7 mouse cellular contexts compared by ENCODE assay signal in genomic region chr1:63445656-63446046, GRCm38 (mm10). TPM values are rescaled to one million over a fixed set of nuclear protein-coding genes. Genes with fewer than 3 reads are reported as not detected.
DNase-seq lines count a peak whose midpoint lies in the region; ATAC-seq lines count a peak whose summit lies in the region.

Gene Adam23 (plus strand): TSS chr1:63445891.

- ATAC-seq in midbrain, embryonic 16.5 days: peak; percentile 90

- peak within 1 kb of the TSS; percentile 90 for H3K4me3 ChIP-seq in forebrain, embryonic 10.5 days
- peak within 1 kb of the TSS; percentile 94 for H3K4me3 ChIP-seq in midbrain, embryonic 16.5 days (ENCODE audit: low read depth, low read length)

- H3K27ac ChIP-seq in forebrain, embryonic 10.5 days: peak within 1 kb of the TSS; percentile 90
- peak within 1 kb of the TSS; percentile 82 for H3K27ac ChIP-seq in midbrain, embryonic 16.5 days (ENCODE audit: low read length)

- peak within 1 kb of the TSS; percentile 92 for H3K9ac ChIP-seq in midbrain, embryonic 16.5 days (ENCODE audit: low read depth, low read length)

- H3K36me3 ChIP-seq in forebrain, embryonic 10.5 days (replicated peaks): no peaks in the 10 kb centered on the region
- H3K36me3 ChIP-seq in midbrain, embryonic 16.5 days (ENCODE audit: control insufficient read depth, insufficient read depth, low read length): no peaks in the 10 kb centered on the region

- no peaks in the 10 kb centered on the region for H3K9me3 ChIP-seq in forebrain, embryonic 10.5 days
- H3K9me3 ChIP-seq in midbrain, embryonic 16.5 days (replicated peaks; ENCODE audit: control insufficient read depth, low read length, poor library complexity, severe bottlenecking): no peaks in the 10 kb centered on the region

- H3K4me2 ChIP-seq in midbrain, embryonic 16.5 days (ENCODE audit: low read length): peak within 1 kb of the TSS; percentile 89

- peaks cover 17% of the 10 kb centered on the region for H3K4me1 ChIP-seq in forebrain, embryonic 10.5 days
- peaks cover 14% of the 10 kb centered on the region for H3K4me1 ChIP-seq in midbrain, embryonic 16.5 days (ENCODE audit: control insufficient read depth, insufficient read depth, low read length)

- peak; percentile 92 for DNase-seq in ZHBTc4 (ENCODE audit: low read depth, low spot score)
- peak; percentile 95 for DNase-seq in brain, adult 2 months (ENCODE audit: low read depth, low spot score)
- peak; percentile 55 for DNase-seq in forebrain, embryonic 10.5 days (ENCODE audit: extremely low spot score, low spot score)
- DNase-seq in heart, postnatal 4 days: peak; percentile 21
- peak; percentile 67 to 86 for DNase-seq in left cerebral cortex, postnatal 10 days (ENCODE audit: extremely low spot score in 1 of 2, low spot score in 2 of 2)
- DNase-seq in testis, postnatal 10 days (ENCODE audit: low spot score): peak; percentile 58

- 0% methylated on average over 41 of the region's 41 CpGs for WGBS in forebrain, embryonic 10.5 days
- 1% methylated on average over 29 of the region's 41 CpGs for WGBS in midbrain, embryonic 16.5 days

- peaks cover 43% of the 10 kb centered on the region for H3K27me3 ChIP-seq in forebrain, embryonic 10.5 days (ENCODE audit: poor library complexity, severe bottlenecking)
- H3K27me3 ChIP-seq in midbrain, embryonic 16.5 days (ENCODE audit: control insufficient read depth, insufficient read depth, low read depth, low read length): no peaks in the 10 kb centered on the region

- intact Hi-C loops in left cerebral cortex, postnatal 10 days (cut with DNase I): loop anchor here (5.0 to 10.0 kb wide), 2 partner anchors 73 to 171 kb away; partner anchors contain the start of gene Zdbf2

RNA-seq across cellular contexts. Expression of gene Adam23, which starts in this region (rescaled TPM):
- 3.6 and 3.7 TPM in 2 replicates for polyA plus RNA-seq in forebrain, embryonic 10.5 days (2016; fragmentation: Nextera tagmentation; extraction: Ambion mirVana)
- 1 to 10 TPM; 1.1 to 2.5 TPM for total RNA-seq in heart, postnatal 4 days (2021)
- 100 to 1,000 TPM; 155 to 157 TPM for total RNA-seq in left cerebral cortex, postnatal 10 days (2021)
- 13.7 and 14.7 TPM in 2 replicates for polyA plus RNA-seq in midbrain, embryonic 16.5 days (2015; fragmentation: Nextera tagmentation; extraction: Ambion mirVana)

Comparison
In these comparisons a context has a peak if more than half of its experiments do, and no peak if none do; other contexts are left out.
1. Peak in every context shown above with its lines: DNase-seq, ATAC-seq, H3K4me3 ChIP-seq and H3K27ac ChIP-seq.
2. RNA of gene Adam23 (total RNA-seq): 155 to 157 TPM in left cerebral cortex, postnatal 10 days; 1.1 to 2.5 TPM in heart, postnatal 4 days; every median in the first group is over 10 times any median in the second.
3. DNase-seq: peak in every context shown above with its lines; median percentile 95 in brain, adult 2 months; 92 in ZHBTc4; 76 in left cerebral cortex, postnatal 10 days; 58 in testis, postnatal 10 days; 55 in forebrain, embryonic 10.5 days; 21 in heart, postnatal 4 days.